Mouse (Mus musculus) brain, embryonic 14.5 days (tissue): ENCODE measurements around the gene Ift80.

Experiments used
- CTCF ChIP-seq: fragments of 200-500 bp; IDR thresholded peaks from 2 replicates; pipeline ENCODE4 v1.5.1; 2012; ENCODE audit warnings: inconsistent platforms, mild to moderate bottlenecking, moderate library complexity, borderline replicate concordance; ENCODE audit not compliant: insufficient read depth, insufficient read length; ENCODE audit errors: extremely low read depth
- POLR2A ChIP-seq: fragments of 200-500 bp; IDR thresholded peaks from 2 replicates; pipeline ENCODE4 v1.6.1; 2012; ENCODE audit warnings: mild to moderate bottlenecking, inconsistent platforms, borderline replicate concordance; ENCODE audit not compliant: poor library complexity, insufficient read depth, insufficient read length, severe bottlenecking; ENCODE audit errors: extremely low read depth

GRCm38 (mm10) chr3:68870568-68870950, 133.8 kb downstream of the Ift80 start:
- TF ChIP-seq CTCF: no peak
- no peak for TF ChIP-seq POLR2A
